Comparison of ENCODE assay signal across 8 mouse cellular contexts in the genomic region with DNA sequence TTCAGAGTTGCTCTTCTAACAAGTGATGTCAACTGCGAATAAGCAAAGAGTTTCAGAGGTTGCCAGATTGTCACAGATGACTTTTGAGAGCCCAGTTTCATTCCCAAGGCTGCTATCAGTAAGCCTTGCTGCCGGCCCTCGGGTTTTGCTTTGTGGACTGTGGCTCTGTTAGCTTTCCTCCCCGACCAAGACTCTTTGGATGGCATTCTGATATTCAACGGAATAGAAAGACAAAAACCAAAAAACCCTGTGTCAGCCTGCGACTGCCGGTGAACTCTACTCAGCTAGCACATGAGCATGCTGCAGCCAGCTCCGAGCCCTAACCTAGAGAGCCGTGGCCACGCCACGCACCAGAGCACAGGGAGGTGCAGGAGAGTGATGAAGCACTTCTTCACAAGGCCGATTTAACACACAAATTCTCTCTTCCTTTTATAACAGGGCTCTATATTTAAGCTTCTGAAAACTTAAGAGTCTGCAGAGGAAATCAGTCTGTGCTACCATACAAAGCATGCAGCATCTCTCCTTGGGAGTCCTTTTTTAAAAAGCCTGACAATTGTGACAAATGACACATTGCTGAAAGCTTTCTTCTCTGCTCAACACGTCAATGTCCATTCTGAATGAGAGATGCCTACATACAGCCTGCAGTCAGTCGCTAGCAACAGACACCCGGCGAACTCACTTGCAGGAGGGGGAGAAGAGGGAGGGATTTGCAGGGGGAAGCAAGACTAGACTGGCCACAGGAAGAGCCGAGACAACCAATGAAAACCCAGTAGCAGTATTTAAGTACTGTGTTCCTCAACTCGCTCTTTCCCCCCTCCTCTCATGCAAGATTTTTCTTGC.
A peak's percentile ranks its signal among the peaks of the same experiment; 100 is the strongest.
DNase-seq lines count a peak whose midpoint lies in the region; ATAC-seq lines count a peak whose summit lies in the region.

No protein-coding gene starts in this region.

- H3K4me3 ChIP-seq in heart, embryonic 12.5 days = peak overlapping the region; percentile 30
- no peak overlapping the region for H3K4me3 ChIP-seq in liver, embryonic 11.5 days (ENCODE audit: low read depth, low read length)
- peak overlapping the region; percentile 21 for H3K4me3 ChIP-seq in neural tube, embryonic 13.5 days

- H3K27ac ChIP-seq in heart, embryonic 12.5 days (ENCODE audit: poor library complexity, severe bottlenecking) = peak overlapping the region; percentile 26; the same call in 1 of the 2 replicates
- no peak overlapping the region for H3K27ac ChIP-seq in liver, embryonic 11.5 days (ENCODE audit: low read depth, low read length)
- peak overlapping the region; percentile 35 for H3K27ac ChIP-seq in neural tube, embryonic 13.5 days (replicated peaks)

- H3K27me3 ChIP-seq in heart, embryonic 12.5 days (replicated peaks) = no peaks in the 10 kb centered on the region
- no peaks in the 10 kb centered on the region for H3K27me3 ChIP-seq in liver, embryonic 11.5 days (replicated peaks; ENCODE audit: control insufficient read depth, insufficient read depth, low read length)
- H3K27me3 ChIP-seq in neural tube, embryonic 13.5 days = no peaks in the 10 kb centered on the region

- peak; percentile 35 for DNase-seq in adrenal gland, adult 2 months
- DNase-seq in adrenal gland, adult 8-10 months = no peak
- DNase-seq in embryo, embryonic 10 days (ENCODE audit: low spot score) = peak; percentile 74
- peak; percentile 19 to 47 for DNase-seq in kidney, postnatal 25 days
- no peak for DNase-seq in liver, embryonic 11.5 days (ENCODE audit: low spot score)
- peak; percentile 19 for DNase-seq in yolk sac, embryonic 10.5 days (ENCODE audit: low spot score)

- H3K9me3 ChIP-seq in heart, embryonic 12.5 days (replicated peaks) = no peaks in the 10 kb centered on the region
- no peaks in the 10 kb centered on the region for H3K9me3 ChIP-seq in liver, embryonic 11.5 days (ENCODE audit: control insufficient read depth, low read length)
- no peaks in the 10 kb centered on the region for H3K9me3 ChIP-seq in neural tube, embryonic 13.5 days

- peak; percentile 55; the same call in 1 of the 2 replicates for ATAC-seq in heart, embryonic 12.5 days (ENCODE audit: insufficient number of reproducible peaks, low FRiP score)
- no peak for ATAC-seq in liver, embryonic 11.5 days (replicated peaks; ENCODE audit: low FRiP score)
- peak; percentile 90 for ATAC-seq in neural tube, embryonic 13.5 days (ENCODE audit: low read depth)

- peak overlapping the region; percentile 26; the same call in 1 of the 2 replicates for H3K9ac ChIP-seq in heart, embryonic 12.5 days
- no peak overlapping the region for H3K9ac ChIP-seq in liver, embryonic 11.5 days (ENCODE audit: low read depth, low read length)
- H3K9ac ChIP-seq in neural tube, embryonic 13.5 days = peak overlapping the region; percentile 38

- H3K4me1 ChIP-seq in heart, embryonic 12.5 days (replicated peaks) = peaks cover 19% of the 10 kb centered on the region
- no peaks in the 10 kb centered on the region for H3K4me1 ChIP-seq in liver, embryonic 11.5 days (replicated peaks; ENCODE audit: control insufficient read depth, insufficient read depth, low read length)
- peaks cover 46% of the 10 kb centered on the region for H3K4me1 ChIP-seq in neural tube, embryonic 13.5 days (replicated peaks)

- 37% methylated on average over 18 of the region's 18 CpGs for WGBS in heart, embryonic 12.5 days
- WGBS in liver, embryonic 11.5 days = 53% methylated on average over 18 of the region's 18 CpGs
- WGBS in neural tube, embryonic 13.5 days = 26% methylated on average over 18 of the region's 18 CpGs

- H3K36me3 ChIP-seq in heart, embryonic 12.5 days = no peaks in the 10 kb centered on the region
- H3K36me3 ChIP-seq in liver, embryonic 11.5 days (ENCODE audit: control insufficient read depth, insufficient read depth, low read length) = no peaks in the 10 kb centered on the region
- H3K36me3 ChIP-seq in neural tube, embryonic 13.5 days = no peaks in the 10 kb centered on the region

- H3K4me2 ChIP-seq in heart, embryonic 12.5 days = peak overlapping the region; percentile 65
- H3K4me2 ChIP-seq in liver, embryonic 11.5 days = peak overlapping the region; percentile 37
- H3K4me2 ChIP-seq in neural tube, embryonic 13.5 days = peak overlapping the region; percentile 48

Comparison
In these comparisons a context has a peak if more than half of its experiments do, and no peak if none do; other contexts are left out.
1. DNase-seq: peak in adrenal gland, adult 2 months (single experiment), embryo, embryonic 10 days (single experiment), kidney, postnatal 25 days (2 of 2) and yolk sac, embryonic 10.5 days (single experiment); none in adrenal gland, adult 8-10 months (single experiment) and liver, embryonic 11.5 days (single experiment).
2. Peak in every context shown above with its lines, with median percentiles within 50 percentile points of each other: H3K4me2 ChIP-seq.